Mouse (Mus musculus) frontal cortex, postnatal 25 days (tissue): ENCODE measurements around the gene Slc35e3.
"Not testable (repeated sequence)": the region's sequence is repeated elsewhere in the genome, so short reads cannot be mapped to it uniquely, and the experiment has no call there.

ENCODE experiments used
- DNase-seq, 2 experiments: peaks; one replicate each; pipeline ENCODE4 v3.0.0; 2022; ENCODE audit warnings: low spot score in 2 of 2

The Slc35e3 gene

DNA sequence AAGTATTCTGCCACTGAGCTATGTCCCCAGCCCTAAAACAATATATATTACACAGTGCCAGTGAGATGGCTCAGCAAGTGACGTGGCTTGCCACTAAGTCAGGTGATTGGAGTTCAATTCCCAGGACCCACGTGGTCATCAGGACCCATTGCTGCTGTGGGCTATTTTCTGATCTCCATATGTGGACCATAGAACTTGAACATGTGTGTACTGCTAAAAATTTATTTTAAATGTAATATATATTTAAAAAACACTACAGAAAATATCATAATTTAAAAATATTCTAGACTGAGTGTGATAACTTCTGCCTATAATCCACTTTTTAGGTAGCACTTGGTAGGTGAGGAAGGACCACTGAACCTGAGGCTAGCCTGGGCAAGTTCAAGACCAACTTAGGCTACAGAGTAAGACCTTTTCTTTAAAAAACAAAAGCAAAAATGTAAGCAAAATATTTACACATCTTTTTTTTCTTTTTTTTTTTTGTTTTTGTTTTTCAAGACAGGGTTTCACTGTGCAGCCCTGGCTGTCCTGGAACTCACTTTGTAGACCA lies 16.2 kb upstream of the Slc35e3 start:
- DNase-seq = no peak

DNA sequence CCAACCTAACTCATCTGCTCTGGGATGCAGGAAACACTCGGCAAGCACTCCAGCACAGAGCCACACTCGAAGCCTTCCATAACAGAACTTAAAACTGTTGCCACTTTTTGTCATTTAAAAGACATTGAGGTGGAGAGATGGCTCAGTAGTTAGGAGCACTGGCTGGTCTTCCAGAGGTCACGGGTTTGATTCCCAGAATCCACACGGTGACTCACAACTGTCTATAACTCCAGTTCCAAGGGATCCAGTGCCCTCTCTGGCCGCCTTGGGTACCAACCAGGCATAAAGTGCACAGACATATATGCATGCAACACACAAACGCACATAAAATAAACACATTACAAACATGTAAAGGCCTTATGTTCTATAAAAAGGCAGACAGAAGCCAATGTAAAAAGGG lies 15.4 kb upstream of the Slc35e3 start:
- DNase-seq = no peak

- no peak for DNase-seq
Observed at GRCm38 (mm10) chr10:117760831-117761335, 14.7 kb upstream of the Slc35e3 start.

DNA sequence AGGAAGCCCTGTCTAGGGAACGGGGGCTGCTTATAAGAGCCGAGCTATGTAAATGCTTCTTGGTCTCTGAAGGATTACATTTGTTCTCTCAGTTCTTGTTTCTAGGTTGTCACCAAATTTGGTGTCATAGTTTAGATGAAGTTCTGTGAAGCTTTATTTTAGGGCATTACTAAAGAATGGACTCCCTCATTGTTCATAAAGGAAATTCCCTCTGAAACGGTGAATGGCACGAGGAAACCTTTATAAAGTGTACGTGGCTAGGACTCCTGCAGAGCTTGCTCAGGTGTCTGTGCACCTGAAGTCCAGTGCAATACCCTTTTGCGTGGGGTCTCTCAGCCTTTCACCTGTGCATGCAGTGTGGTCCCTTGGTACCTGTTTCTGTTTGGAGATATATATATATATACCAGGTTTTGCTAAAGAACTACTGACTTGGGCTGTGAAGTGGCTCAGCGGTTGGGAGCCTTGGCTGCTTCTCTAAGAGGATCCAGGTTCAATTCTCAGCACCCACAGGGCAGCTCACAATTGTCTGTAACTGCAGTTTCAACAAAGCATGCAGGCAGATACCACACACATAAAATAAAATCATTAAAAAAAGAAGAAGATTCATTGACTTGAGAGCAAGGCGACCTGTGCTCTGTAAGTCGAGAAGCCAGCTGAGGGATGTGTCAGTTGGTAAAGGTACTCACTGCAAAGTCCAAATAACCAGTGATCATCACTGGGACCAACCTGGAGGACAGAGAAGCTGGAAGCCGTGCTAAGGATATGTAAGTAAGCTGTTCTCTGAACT lies 13.9 kb upstream of the Slc35e3 start:
- DNase-seq = no peak

DNA sequence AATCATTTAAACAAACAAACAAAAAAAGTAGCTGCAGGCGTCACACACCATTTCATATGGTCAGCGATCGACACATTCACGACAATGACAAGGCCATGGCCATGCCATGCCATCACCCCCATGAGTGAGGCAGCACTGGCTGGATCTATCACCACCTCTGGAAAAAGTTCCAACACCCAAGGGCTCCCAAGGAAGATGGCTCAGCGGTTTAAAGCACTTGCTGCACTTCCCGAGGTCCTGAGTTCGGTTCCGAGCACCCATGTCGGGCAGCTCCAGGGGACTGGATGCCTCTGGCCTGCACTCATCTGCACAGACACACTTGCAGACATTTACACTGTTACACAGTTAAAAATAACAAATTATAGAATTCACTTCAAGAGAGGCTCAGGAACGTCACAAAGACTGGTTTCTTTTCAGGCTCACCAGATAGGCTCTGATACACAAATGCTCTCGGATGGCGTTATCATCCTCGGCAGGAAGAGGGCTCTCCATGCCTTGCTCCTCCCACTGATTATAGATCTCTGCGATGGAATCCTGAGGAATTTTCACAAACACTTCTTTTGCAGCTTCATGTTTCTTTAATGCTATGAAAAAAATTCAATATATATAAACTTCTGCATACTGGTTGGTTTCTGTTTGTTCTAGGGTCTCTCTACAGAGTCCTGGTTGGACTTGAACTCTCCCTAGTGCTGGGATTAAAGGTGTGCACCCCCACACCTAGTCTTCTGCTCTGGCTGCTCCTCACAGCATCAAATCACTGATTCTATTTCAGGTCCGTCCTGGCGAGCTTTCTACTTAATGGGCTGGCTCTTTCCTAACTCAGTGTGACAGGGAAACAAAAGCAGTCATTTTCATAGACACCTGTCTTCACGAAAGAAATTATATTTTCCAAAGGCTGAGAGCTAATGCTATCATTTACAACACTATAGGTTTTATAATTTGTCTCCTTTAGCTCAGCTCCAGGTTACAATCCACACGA lies 12.9 kb upstream of the Slc35e3 start:
- no peak for DNase-seq

DNA sequence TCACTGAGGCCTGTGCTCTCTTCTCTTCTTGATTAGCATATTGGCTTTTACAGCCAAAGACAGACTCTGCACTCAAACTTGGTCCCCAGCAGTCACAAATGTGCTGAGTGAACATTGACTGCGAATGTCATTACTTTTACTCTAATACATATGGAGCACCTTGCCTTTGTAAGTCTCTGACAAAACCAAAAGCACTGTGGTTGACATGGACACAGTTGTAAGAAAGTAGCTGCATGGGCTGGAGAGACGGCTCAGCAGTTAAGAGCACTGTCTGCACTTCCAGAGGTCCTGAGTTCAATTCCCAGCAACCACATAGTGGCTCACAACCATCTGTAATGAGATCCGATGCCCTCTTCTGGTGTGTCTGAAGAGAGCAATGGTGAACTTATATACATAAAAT lies 12.2 kb upstream of the Slc35e3 start:
- DNase-seq = not testable (repeated sequence)

GRCm38 (mm10) chr10:117757796-117758342 lies 11.7 kb upstream of the Slc35e3 start:
- DNase-seq = no peak

GRCm38 (mm10) chr10:117757259-117757658 lies 11.1 kb upstream of the Slc35e3 start:
- no peak for DNase-seq

GRCm38 (mm10) chr10:117756784-117757183 lies 10.6 kb upstream of the Slc35e3 start:
- no peak for DNase-seq

GRCm38 (mm10) chr10:117755799-117756467 lies 9.8 kb upstream of the Slc35e3 start:
- DNase-seq = no peak

DNA sequence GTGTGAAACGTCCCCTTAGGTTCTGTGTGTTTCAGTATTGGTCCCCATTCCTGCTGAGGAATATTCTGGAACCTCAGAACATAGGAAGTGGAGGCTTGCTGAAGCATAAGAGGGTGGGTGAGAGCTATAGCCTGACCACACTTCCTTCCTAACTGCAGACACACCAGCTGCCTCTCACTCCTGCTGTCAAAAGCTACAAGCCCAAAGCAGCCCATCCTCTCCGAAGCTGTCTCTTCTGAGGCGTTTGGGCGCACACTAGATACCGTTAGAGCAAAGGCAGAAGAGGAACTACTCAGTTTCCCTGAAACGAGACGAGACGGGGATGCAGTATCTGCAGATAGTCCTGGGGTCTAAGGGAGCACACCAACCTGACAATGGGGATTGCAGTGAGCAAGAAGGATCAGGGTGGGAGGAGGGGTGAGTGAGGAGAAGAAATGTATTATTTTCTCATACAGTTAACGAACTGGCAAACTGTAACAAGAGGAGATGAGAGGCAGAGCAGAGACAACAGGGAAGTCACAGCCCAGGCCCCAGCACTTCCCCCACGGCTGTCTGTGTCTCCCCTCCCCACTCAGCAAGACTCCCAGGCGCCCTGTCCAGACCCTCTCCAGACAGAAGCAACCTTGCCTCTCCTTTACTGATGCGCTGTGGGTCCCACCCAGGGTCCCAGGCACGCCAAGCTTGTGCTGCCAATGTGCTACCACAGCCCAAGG lies 9.1 kb upstream of the Slc35e3 start:
- no peak for DNase-seq

DNA sequence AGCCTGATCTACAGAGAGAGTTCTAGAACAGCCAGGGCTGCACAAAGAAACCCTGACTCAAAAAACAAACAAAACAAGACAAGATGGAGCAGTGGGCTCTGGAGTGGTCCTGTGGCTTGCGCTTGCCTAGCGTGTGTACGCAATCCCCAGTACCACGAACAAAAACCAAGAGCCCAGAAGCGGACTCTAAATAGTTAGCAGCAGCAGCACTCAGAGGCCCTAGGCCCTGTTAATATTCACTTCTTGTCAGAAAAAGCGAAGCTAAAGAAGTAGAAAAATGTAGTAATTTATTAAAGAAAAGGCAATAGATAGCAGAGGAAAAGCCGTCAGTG lies 8.4 kb upstream of the Slc35e3 start:
- DNase-seq = no peak

DNA sequence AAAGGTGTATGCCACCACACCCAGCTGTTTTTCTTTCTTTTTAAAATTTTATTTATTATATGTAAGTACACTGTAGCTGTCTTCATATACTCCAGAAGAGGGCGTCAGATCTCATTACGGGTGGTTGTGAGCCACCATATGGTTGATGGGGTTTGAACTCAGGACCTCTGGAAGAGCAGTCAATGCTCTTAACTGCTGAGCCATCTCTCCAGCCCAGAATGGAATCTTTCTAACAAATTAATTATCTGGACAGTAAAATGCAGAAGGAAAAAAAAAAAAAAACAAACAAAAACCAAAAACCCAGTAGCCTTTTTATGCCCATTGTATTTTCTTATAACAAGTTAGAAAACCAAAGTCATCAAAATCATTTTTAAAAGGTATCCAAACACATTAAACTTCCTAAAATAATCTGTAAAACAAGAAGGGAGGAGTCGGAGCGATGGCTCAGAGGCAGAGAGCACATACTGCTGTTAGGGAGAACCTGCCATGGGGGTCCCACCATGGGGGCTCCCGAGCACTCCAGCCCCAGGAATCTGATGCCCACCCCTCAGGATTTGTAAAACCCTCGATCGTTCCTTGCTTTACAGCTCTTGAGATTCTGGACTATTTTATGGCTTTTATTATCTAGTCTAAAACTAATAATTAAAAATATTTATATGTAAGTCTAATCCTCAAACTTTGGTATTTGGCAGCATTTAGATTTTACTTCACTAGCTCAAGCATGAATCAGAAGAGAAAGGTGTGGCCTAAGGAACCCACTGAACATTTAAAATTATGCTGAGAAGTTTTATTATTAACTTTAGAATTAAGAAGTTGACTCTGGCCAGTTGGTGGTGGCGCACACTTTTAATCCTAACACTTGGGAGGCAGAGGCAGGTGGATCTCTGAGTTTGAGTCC lies 7.8 kb upstream of the Slc35e3 start:
- no peak for DNase-seq

GRCm38 (mm10) chr10:117752851-117753647 lies 6.9 kb upstream of the Slc35e3 start:
- no peak for DNase-seq

DNA sequence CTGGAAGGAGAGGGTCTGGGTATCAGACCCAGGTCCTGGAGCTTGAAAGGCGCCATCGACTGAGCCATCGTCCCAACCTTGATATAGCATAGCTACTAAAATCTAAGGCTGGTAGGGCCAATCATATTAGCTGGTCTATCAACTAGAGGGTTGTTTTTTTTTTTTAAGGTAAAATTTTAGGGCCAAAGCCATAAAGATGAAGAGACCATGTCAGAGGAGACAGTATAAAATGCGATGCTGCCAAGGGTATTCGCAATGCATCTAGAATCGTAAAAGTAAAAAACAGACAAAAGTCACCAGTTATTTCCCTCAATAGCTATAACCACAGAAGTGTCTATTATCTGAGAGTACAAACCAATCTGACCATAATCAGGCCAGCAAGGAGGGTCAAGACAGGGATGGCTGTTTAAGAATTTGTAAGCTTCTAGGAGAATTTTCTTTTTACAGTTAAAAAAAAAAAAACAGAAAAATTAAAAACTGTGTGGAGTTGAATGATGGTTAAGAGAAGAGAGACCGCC lies 6.2 kb upstream of the Slc35e3 start:
- no peak for DNase-seq

- DNase-seq = no peak
Observed at GRCm38 (mm10) chr10:117751744-117752143, 5.6 kb upstream of the Slc35e3 start.

DNA sequence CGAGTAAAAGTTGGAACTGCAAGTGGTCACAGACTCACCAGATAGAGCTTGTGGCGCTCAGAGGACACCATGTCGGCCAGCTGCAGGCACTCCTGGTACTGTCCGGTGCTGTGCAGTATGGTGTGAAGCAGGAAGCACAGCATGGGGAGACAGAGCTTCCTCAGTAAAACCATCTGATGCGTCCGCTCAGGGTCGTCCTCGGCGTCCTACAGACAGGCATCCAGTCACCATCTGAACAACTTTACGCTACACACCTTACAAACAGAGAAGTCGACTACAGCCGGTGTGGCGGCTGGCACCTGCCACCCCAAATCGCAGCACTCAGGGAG lies 5.1 kb upstream of the Slc35e3 start:
- no peak for DNase-seq

- no peak for DNase-seq
Observed at GRCm38 (mm10) chr10:117750529-117751281, 4.5 kb upstream of the Slc35e3 start.
